Mouse (Mus musculus): Measurements from ENCODE around the gene Zcwpw1. TPM values are rescaled to one million over a fixed set of nuclear protein-coding genes. Genes with fewer than 3 reads are reported as not detected.
"Not testable (repeated sequence)": the region's sequence is repeated elsewhere in the genome, so short reads cannot be mapped to it uniquely, and the experiment has no call there.

The Zcwpw1 gene
- polyA plus RNA-seq, 1 experiment from 2014 or later = 24.4 TPM

DNA sequence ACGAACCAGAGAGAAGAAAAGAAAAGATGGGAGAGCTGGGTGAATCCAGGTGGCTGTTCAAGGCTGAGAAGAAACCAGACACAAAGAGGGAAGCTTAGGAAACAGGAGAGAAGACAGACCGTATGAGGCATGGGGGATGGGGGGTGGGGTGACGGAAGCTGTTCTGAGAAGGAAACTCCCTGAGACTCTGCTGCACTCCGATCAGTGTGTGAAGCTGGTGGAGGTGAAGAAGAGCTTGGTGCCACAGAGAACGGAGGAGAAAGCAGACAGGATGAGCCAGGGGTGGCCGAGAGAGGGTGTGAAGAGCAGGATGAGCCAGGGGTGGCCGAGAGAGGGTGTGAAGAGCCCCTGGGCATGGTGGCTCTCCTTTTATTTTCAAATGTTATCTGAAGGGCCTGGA, 38.8 kb downstream of the Zcwpw1 start:
- Histone ChIP-seq H3K9ac (no peak overlapping the region), H3K4me1 (no peaks in the 10 kb centered on the region), H3K4me3 (no peak overlapping the region), H3K36me3 (no peaks in the 10 kb centered on the region), H3K4me2 (no peak overlapping the region), H3K27ac (no peak overlapping the region), H3K27me3 (no peaks in the 10 kb centered on the region), H3K9me3 (no peaks in the 10 kb centered on the region)
- WGBS = 40% methylated on average over 7 of the region's 7 CpGs
- no peak for ATAC-seq (ENCODE audit: insufficient number of reproducible peaks, low FRiP score, low TSS enrichment, low read depth)

DNA sequence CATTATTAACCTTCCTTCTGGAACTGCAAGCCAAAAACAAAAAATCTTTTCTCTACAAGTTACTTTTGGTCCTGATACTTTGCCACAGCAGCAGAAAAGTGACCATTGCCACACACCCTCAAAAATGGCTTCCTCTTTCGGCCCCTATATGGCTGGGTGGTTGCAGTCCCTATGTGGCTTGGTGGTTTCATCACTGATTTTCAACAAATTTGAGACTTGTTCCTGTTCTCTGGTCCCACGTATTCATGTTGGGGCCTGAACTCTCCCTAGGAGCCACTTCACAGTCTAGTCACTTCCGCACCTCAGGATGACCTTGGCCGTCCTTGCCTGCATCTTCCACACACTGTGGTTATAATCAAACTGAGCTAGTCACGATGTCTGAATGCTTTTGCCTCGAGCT, 41.1 kb downstream of the Zcwpw1 start:
- Histone ChIP-seq H3K4me2 (no peak overlapping the region), H3K27me3 (no peaks in the 10 kb centered on the region), H3K4me1 (no peaks in the 10 kb centered on the region), H3K9me3 (no peaks in the 10 kb centered on the region), H3K9ac (no peak overlapping the region), H3K27ac (no peak overlapping the region), H3K4me3 (no peak overlapping the region), H3K36me3 (no peaks in the 10 kb centered on the region)
- no peak for ATAC-seq (ENCODE audit: insufficient number of reproducible peaks, low FRiP score, low TSS enrichment, low read depth)
- 81% methylated on average over 6 of the region's 6 CpGs for WGBS

DNA sequence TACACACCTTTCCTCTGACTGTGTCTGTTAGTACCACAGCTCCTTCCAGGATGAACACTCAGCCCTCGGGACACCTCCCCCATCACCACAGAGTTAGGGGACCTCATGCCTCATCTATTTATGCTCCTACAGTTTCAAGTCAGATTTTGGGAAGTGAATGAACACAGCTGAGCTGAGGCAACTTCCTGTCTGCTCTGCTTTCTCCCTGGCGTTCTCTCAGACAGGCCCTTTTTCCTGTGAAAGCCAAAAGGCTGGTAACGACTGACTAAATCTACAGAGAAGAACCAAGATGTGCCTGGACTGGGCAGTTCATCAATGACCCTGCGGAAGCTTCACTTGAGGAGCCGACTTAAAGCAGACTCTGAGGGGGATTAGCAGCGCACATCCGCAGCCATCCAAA, 42.6 kb downstream of the Zcwpw1 start:
- H3K9ac ChIP-seq = no peak overlapping the region
- H3K4me3 ChIP-seq = no peak overlapping the region
- no peaks in the 10 kb centered on the region for H3K9me3 ChIP-seq
- H3K4me2 ChIP-seq = no peak overlapping the region
- no peaks in the 10 kb centered on the region for H3K4me1 ChIP-seq
- H3K27ac ChIP-seq = no peak overlapping the region
- no peaks in the 10 kb centered on the region for H3K27me3 ChIP-seq
- no peak for ATAC-seq (ENCODE audit: insufficient number of reproducible peaks, low FRiP score, low TSS enrichment, low read depth)
- no peaks in the 10 kb centered on the region for H3K36me3 ChIP-seq
- WGBS = 80% methylated on average over 7 of the region's 7 CpGs

DNA sequence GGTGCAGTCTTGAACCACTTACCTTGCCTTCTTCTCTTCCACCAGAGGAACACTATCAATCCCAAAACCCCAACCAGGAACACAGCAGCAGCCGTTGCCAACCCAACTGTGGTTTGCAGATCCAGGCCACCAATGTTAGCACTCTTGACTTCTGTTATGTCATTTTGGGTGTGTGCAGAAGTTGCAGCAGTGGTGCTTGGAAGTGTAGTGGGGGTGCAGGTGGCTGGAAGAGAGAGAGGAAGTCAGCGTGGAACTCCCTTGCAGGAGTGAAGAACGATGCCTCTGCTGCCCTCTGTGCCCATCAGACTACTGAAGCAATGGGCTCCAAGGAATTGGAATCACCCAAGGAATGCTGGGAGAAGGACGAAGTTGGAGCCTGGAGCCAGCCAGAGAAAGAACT, 43.5 kb downstream of the Zcwpw1 start:
- no peaks in the 10 kb centered on the region for H3K36me3 ChIP-seq
- H3K9me3 ChIP-seq = no peaks in the 10 kb centered on the region
- H3K4me3 ChIP-seq = no peak overlapping the region
- no peak overlapping the region for H3K9ac ChIP-seq
- no peaks in the 10 kb centered on the region for H3K27me3 ChIP-seq
- 83% methylated on average over 4 of the region's 4 CpGs for whole genome bisulfite sequencing
- H3K4me1 ChIP-seq = no peaks in the 10 kb centered on the region
- no peak overlapping the region for H3K4me2 ChIP-seq
- ATAC-seq (ENCODE audit: insufficient number of reproducible peaks, low FRiP score, low TSS enrichment, low read depth) = no peak
- no peak overlapping the region for H3K27ac ChIP-seq

DNA sequence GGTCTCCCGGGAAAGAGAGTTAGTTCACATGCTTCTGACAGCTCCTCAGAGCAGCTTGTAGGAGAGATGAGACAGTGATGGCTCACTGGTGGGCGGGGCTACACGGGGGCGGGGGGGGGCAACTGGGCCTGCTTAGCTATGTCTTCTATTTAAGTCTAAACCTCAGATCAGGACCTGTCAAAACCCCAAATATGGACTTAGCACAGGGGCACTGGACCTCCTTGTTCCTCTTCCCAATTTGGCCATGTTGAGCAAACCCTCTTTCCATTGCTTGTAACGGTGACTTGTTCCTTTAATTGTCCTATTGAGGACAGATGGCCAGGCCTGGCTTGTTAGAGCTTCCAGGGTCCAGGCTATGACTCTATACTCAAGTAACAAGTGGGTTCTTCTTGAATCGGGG, 43.9 kb downstream of the Zcwpw1 start:
- H3K4me3 ChIP-seq = no peak overlapping the region
- H3K36me3 ChIP-seq = no peaks in the 10 kb centered on the region
- no peaks in the 10 kb centered on the region for H3K9me3 ChIP-seq
- ATAC-seq (ENCODE audit: insufficient number of reproducible peaks, low FRiP score, low TSS enrichment, low read depth) = no peak
- H3K4me2 ChIP-seq = no peak overlapping the region
- no peak overlapping the region for H3K27ac ChIP-seq
- H3K9ac ChIP-seq = no peak overlapping the region
- H3K4me1 ChIP-seq = no peaks in the 10 kb centered on the region
- no peaks in the 10 kb centered on the region for H3K27me3 ChIP-seq
- WGBS = 65% methylated on average over 6 of the region's 6 CpGs

DNA sequence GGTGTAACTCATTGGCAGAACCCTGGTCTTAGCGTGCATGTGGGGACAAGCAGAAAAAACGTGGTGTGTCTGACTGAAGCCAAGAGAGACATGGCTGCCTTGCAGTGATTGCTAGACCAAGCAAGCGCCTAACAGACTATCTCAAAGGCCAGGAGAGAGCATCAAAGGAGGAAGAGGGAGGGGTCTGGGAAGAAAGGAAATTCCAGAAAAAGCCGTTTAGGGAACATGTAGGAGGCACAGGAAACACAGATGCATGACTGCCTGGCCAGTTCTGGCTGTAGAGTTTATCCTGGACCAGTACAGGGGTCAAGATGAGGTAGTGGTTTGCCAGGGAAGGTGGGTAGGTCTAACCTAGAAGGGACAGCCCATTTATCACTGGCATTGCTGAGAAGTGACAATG, 45.9 kb downstream of the Zcwpw1 start:
- 50% methylated on average over 4 of the region's 4 CpGs for WGBS
- Histone ChIP-seq H3K9me3 (no peaks in the 10 kb centered on the region), H3K27me3 (no peaks in the 10 kb centered on the region), H3K4me1 (no peaks in the 10 kb centered on the region), H3K27ac (no peak overlapping the region), H3K4me2 (no peak overlapping the region), H3K9ac (no peak overlapping the region), H3K36me3 (no peaks in the 10 kb centered on the region), H3K4me3 (no peak overlapping the region)
- ATAC-seq (ENCODE audit: insufficient number of reproducible peaks, low FRiP score, low TSS enrichment, low read depth) = no peak

DNA sequence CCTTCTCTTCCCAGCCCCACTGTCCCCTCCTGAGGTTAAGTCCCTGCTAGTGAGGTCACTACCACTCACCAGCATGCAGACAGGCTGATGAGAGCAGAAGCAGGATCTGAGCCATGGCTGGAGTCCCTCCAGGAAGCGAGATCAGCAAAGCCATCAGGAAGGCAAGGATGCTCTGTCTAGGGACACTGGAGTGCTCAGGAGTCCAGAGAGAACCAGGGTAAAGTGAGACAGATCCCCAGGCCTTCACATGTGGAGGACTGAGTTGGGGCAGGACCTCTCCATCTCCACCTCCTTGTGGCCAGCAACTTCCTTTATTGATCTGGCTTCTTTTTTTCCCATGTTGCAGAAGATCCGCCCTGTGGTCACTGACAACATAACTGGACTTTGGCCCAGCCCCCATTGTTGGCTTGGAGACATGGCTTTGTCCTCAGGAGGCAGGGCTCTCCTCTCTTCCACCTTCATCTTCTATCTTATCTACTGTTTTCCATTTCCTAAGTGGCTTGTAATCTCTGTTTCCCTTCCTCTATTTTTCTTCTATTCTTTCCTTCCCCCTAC, 48.4 kb downstream of the Zcwpw1 start, which contains the start of gene Pilra:
Gene Pilra (minus strand): TSS at position 316 of the 555 bp plus-strand sequence.
- WGBS = 89% methylated on average over 2 of the region's 2 CpGs

DNA sequence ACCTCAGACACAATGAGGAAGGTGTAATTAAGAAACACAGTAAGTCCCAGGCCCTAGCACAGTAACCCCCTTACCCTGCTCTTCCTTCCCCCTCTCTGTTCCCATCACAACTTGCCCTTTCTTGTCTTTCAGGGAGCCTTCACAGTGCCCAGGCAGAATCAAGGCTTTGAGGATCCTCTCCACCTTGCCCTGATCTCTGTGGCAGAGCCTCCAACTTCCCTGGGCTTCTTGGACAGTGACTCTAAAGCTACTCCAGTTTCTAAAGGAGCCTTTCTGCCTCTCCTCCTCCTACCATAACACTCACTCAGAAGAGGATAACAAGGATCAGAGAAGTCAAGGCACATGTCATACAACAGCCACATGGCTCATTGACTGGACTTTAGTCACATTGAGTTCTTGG, 49.0 kb downstream of the Zcwpw1 start:
- Histone ChIP-seq H3K4me3 (no peak overlapping the region), H3K36me3 (no peaks in the 10 kb centered on the region), H3K4me1 (no peaks in the 10 kb centered on the region), H3K4me2 (no peak overlapping the region), H3K27ac (no peak overlapping the region), H3K27me3 (no peaks in the 10 kb centered on the region), H3K9me3 (no peaks in the 10 kb centered on the region), H3K9ac (no peak overlapping the region)
- no peak for ATAC-seq (ENCODE audit: insufficient number of reproducible peaks, low FRiP score, low TSS enrichment, low read depth)

More for the DNA sequence above, 48.4 kb downstream of the Zcwpw1 start, which contains the start of gene Pilra:
- H3K36me3 ChIP-seq; H3K4me2 ChIP-seq; ATAC-seq (ENCODE audit: insufficient number of reproducible peaks, low FRiP score, low TSS enrichment, low read depth); H3K27me3 ChIP-seq; H3K9me3 ChIP-seq; H3K9ac ChIP-seq; H3K27ac ChIP-seq; H3K4me1 ChIP-seq; H3K4me3 ChIP-seq: not testable (repeated sequence)

DNA sequence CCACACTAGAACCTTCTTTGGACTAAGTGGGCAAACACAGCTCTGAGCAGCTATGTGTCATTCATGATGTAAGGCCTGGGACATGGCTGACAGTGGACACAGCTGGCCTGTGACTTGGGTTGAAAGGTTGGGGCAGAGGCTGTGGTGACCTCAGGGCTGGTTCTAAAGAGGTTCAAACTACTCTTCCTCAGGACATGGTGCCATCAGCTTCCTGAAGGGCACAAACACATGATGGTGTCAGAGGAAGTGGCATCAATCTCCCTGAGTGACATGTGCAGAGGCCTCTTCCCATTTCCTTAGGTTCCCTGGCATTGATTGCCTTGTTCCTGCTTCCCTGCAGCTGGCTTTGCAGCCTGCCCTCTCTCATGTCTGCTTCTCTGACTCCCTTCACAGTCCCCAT, 49.5 kb downstream of the Zcwpw1 start:
- not testable (repeated sequence) for H3K36me3 ChIP-seq; H3K4me2 ChIP-seq; H3K27ac ChIP-seq; H3K4me1 ChIP-seq; H3K4me3 ChIP-seq; H3K9ac ChIP-seq; H3K9me3 ChIP-seq; H3K27me3 ChIP-seq; ATAC-seq (ENCODE audit: insufficient number of reproducible peaks, low FRiP score, low TSS enrichment, low read depth)

DNA sequence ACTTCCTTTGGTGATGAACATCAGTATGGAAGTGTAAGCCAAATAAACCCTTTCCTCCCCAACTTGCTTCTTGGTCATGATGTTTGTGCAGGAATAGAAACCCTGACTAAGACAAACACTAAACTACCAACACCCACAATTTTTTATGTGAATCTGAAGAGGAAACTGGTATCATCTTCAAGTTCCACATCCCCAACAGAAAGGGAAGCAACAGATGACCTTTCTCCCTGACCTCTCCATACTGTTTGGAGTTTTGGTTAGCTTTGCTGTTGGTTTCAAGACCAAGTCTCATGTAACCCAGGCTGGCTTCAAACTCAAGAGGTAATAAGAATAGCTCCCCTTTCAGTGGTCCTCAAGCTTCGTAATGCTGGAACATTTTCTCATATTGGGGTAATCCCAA, 62.7 kb downstream of the Zcwpw1 start:
- not testable (repeated sequence) for H3K36me3 ChIP-seq; H3K4me3 ChIP-seq; H3K4me2 ChIP-seq; H3K4me1 ChIP-seq; ATAC-seq (ENCODE audit: insufficient number of reproducible peaks, low FRiP score, low TSS enrichment, low read depth); H3K9me3 ChIP-seq; H3K27ac ChIP-seq; H3K27me3 ChIP-seq; H3K9ac ChIP-seq
- WGBS = 75% methylated on average over 1 of the region's 1 CpGs

DNA sequence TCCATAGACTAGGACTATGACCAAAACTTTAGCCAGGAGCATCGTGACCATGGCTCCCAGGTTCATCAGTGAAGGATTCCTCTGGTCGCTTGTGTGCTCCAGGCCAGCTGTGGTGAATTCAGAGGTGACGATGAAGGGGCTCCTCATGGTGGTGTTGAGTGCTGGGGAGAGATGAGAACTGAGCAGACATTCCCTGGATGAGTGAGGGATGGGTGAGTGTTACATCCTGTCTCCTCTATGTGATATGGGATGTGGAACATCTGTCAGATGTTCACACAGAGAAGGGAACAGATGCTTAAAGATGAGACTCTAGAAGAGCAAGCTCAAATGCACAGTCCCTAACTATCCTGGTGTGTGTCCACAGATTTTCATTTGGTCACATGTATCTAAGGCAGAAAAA, 67.3 kb downstream of the Zcwpw1 start:
- not testable (repeated sequence) for H3K9ac ChIP-seq; H3K4me3 ChIP-seq; H3K36me3 ChIP-seq; ATAC-seq (ENCODE audit: insufficient number of reproducible peaks, low FRiP score, low TSS enrichment, low read depth); H3K9me3 ChIP-seq; H3K4me2 ChIP-seq; H3K4me1 ChIP-seq; H3K27ac ChIP-seq; H3K27me3 ChIP-seq
- WGBS = 73% methylated on average over 3 of the region's 3 CpGs

DNA sequence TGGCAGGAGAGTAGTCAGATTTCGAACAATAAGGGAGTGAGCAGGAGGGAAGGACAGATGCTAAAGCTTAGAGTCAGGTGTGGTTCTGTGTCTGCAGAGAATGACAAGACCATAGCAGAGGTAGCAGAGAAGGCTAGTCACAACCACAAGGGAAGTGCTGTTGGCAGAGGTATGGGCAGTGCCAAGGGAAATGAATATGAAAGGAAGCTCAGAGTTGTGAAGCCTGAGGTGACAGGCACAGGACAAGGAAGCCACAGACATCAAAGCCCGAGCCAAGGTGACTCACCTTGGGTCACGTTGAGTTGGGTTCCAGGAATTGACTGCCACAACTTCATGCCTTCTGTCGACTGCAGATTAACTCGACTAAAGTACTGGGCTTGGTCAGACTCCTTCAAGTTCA, 69.3 kb downstream of the Zcwpw1 start:
- ATAC-seq (ENCODE audit: insufficient number of reproducible peaks, low FRiP score, low TSS enrichment, low read depth); H3K9me3 ChIP-seq; H3K4me1 ChIP-seq: not testable (repeated sequence)

DNA sequence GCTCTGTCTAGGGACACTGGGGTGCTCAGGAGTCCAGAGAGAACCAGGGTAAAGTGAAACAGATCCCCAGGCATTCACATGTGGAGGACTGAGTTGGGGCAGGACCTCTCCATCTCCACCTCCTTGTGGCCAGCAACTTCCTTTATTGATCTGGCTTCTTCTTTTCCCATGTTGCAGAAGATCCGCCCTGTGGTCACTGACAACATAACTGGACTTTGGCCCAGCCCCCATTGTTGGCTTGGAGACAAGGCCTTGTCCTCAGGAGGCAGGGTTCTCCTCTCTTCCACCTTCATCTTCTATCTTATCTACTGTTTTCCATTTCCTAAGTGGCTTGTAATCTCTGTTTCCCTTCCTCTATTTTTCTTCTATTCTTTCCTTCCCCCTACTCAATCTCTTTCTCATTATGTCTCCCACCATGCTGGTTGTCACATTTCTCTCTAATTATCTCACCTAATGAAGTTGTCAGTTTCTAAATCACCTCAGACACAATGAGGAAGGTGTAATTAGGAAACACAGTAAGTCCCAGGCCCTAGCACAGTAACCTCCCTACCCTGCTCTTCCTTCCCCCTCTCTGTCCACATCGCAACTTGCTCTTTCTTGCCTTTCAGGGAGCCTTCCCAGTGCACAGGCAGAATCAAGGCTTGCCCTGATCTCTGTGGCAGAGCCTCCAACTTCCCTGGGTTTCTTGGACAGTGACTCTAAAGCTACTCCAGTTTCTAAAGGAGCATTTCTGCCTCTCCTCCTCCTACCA, 70.5 kb downstream of the Zcwpw1 start, which contains the start of gene Pilrb1:
Gene Pilrb1 (minus strand): TSS at position 147 of the 751 bp plus-strand sequence.
- not testable (repeated sequence) for ATAC-seq (ENCODE audit: insufficient number of reproducible peaks, low FRiP score, low TSS enrichment, low read depth); H3K27ac ChIP-seq; H3K4me1 ChIP-seq; H3K4me3 ChIP-seq; H3K9ac ChIP-seq; H3K4me2 ChIP-seq; H3K36me3 ChIP-seq; H3K27me3 ChIP-seq; H3K9me3 ChIP-seq
- 81% methylated on average over 2 of the region's 2 CpGs for whole genome bisulfite sequencing

More for the DNA sequence above, 69.3 kb downstream of the Zcwpw1 start:
- H3K4me2 ChIP-seq, H3K27ac ChIP-seq, H3K4me3 ChIP-seq, H3K27me3 ChIP-seq, H3K9ac ChIP-seq, H3K36me3 ChIP-seq: not testable (repeated sequence)
- WGBS = 70% methylated on average over 5 of the region's 5 CpGs
